Mouse (Mus musculus) kidney, postnatal 10 days (tissue): ENCODE results near the gene Zfp981.
"Not testable (repeated sequence)": the region's sequence is repeated elsewhere in the genome, so short reads cannot be mapped to it uniquely, and the experiment has no call there.

ENCODE experiments used
- DNase-seq: peaks from one replicate; pipeline ENCODE4 v3.0.0; 2021; ENCODE audit warnings: mixed read lengths

Zfp981 gene

DNA sequence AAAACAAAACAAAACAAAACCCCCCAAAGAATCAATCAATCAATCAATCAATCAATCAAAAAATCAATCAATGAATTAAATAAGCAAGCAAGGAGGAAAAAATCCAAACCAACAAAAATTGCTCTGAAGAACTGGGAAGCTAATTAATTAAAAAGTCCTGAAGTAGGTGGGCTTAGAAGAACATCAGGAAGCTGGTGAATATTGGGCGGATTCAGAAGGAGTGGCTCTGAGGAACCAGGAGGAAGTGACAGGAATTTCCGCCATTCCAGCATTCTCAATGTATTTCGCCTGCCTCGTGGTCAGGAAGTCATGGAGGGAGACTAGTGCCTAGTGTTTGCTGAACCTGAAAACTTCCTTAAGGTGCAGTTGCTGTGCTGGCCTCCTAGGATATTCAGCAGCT lies at the start of gene Zfp981:
Gene Zfp981 (plus strand): TSS at position 301 of the 400 bp plus-strand sequence.
- DNase-seq = not testable (repeated sequence)

DNA sequence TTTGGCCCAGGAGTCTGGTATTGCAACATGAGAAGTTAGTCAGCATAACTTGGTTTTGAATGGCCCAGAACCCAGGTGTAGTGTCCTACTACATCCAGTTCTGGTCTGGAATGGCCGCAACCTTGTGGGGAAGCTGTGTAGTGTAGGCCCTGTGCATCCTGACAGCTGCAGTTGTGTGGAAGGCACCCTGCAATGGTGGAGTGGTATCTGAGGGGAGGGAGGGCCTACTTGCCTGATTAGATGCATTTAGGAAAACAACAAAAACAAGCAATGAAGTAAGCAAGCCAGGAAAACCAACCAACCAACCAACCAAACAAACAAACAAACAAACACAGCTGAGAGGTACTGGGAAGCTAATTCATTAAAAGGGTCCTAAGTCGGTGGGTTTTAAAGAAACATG lies 49.3 kb upstream of the Zfp981 start:
- not testable (repeated sequence) for DNase-seq

DNA sequence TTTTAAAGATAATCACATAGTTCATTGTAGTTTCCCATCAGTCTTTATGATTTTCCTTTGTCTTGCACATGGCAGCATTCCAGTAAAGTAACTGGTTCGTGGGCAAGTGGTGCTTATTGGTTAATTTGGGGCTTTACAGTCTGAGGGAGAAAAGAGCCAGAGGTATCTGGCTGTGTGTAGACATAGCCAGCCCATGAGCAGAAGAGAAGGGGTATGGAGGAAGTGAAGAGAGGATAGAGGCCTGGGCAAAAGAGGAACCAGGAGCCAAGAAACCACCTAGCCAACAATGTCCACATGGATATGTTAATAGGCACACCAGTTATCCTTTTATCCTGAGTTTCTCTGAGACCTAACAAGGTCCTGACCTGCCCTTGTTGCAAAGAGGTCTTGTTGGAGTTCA lies 47.7 kb upstream of the Zfp981 start:
- DNase-seq = not testable (repeated sequence)

DNA sequence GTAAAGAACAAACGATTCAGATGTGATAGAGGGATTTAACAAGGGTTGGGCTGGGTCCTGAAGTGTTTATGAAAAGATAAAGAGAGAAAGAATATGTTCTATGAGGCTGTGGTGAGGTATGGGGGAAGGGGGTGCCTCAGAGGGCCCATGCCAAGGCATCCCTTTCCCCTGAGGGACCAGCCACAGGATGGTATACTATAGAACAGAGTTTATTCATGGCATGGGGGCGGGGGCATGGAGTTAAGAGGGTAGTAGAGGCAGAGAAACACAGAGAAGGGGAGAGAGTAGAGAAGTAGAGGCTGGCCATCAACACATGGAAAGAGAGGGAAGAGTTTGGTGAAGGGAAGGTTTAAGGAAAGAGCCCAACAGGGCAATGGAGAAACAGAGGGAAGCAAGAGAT lies 46.9 kb upstream of the Zfp981 start:
- no peak for DNase-seq

DNA sequence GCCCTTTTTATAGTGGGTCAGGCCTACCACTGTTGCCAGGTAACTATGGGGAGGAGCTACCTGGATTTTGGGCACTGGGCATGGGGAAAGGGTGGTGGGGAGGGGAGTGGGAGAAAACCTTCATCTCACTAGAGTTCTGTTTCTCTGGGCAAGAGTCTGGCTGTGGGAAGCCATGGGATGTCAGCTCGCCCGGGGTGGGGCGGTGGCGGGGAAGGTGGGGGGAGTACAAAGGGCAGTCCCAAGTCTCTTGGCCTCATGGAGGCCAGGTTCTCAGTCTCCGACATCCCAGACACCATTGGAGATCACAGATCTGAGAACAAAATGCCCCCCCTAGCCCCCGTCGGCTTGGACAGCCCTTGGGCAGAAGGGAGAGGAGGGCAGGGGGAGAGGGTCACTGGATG lies 46.5 kb upstream of the Zfp981 start:
- peak; percentile 24 for DNase-seq

DNA sequence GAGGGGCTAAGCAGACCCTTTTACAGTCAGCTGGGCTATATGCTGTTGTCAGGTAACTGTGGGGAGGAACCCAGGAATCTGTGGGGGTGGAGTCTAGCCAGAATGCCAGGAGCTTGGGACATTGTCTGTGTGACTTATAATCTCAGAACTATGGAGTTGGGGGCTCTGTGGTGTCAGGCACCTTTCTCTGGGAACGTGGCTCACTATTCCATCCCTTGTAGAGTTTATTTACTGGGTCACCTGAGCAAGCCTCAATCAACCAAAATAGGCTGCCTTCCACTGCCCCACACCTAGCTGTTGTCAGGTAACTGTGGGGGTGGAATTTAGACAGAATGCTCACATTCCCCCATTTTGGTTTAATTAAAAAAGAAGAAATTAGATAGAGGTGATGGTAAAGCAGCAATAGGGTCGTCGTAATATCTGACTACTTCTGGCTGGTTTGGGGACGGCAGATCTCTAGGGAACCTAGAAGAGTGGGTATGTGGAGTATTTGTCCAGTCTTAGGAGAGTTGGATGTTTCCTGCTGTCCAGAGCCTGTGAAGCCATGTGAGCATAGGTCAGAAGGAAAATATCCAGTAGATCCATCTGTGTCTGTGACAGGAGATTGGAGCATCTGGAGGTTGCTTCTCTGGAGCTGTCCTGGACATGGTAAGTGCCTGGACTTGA lies 45.6 kb upstream of the Zfp981 start:
- DNase-seq = no peak

DNA sequence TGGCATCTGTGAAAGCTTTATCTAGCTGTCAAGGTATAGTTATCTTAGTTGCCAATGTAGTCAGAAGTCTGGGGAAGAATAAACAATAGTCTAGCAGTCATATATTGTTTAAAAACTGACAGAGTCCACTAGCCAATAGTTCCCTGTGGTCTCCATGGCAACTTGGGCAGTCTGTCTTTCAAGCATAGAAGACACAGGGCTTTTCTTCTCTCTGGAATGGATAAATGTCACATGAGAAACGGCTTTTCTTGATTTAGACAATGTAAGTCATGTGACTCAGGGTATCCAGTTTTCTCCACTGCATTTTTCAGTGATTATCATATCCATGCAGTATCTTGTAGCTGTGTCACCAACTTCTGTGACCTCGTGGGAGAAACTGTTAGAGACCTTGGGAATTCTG lies 44.7 kb upstream of the Zfp981 start:
- DNase-seq = no peak

DNA sequence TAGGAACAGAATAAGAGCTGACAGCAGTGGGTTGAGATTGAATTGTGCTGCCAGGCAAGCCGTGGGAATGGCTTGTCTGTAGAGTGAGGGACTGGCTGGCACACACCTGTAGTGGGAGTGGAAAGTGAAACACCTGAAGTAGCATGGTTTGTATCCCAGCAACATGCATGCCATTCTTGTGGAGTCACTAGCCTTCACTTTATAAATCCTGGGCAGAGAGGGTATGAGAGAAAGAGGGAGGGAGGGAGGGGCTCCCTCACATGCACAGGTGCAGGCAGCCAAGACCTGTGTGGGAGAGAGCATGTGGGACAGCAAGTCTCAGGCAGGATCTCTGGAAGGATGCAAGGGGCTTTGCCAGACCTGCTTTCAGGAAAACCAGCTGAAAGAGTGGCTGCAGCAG lies 44.1 kb upstream of the Zfp981 start:
- DNase-seq = no peak

DNA sequence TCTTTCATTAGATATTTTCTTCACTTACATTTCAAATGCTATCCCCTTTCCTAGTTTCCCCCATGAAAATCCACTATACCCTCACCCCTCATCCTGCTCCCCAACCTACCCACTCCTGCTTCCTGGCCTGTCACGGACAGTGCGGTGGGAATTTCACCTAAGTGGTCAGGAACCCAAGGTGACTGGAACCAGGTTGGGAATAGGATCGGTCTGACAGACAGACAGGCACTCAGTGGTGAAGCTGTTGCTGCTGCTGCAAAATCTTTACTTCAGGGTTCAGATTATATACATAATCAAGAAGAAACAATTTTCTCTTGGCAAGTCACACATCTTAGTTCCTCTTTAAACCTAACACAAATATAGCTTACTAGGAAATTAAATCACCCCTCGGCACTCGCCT lies 42.0 kb upstream of the Zfp981 start:
- not testable (repeated sequence) for DNase-seq

DNA sequence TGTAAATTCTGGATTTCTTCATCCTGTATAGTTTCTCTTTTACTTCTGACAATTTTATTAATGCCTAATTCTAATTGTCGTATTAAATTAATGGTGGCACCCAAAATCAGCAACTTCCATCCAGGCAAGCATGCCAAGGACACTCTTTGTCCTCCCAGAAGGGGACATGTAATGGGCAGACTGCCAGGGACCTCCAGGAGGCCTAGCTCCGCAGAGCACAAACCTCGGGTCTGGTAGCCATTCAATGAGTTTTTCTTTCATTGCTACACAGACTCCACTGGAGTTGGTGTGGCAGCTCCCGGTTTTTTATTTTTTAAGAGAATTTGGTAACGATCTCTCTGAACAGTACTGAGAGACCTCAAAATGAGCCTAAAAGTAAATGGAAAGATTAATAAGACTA lies 41.1 kb upstream of the Zfp981 start:
- DNase-seq = not testable (repeated sequence)

DNA sequence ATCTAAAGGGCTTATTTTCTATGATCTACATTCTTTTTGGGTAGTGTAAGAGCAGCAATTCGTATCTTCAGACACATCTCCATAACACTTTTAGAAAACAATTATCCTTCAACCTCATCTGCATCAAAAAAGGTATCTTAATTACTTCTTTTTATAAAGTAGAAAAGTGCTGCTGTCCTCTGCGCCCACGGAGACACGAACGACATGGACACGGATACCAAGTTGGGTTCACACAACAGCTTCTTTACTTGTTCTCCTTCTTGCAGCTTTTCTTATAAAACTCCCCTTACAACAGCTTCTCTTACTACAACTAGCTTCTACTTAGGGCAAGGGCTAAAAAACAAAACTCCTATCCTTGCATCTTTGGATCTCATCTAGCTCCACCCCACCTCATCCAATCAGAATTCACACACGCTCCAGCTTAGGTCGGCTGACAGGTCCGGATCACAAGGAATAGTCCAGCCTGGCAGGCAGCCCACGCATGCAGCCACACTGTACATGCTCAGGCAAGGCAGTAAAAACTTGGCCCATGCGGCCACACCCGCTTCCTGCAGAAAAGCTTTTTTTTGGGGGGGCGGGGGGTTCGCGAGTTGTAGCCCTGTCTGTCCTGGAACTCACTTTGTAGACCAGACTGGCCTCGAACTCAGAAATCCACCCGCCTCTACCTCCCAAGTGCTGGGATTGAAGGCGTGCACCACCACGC lies 38.0 kb upstream of the Zfp981 start:
- DNase-seq = not testable (repeated sequence)

DNA sequence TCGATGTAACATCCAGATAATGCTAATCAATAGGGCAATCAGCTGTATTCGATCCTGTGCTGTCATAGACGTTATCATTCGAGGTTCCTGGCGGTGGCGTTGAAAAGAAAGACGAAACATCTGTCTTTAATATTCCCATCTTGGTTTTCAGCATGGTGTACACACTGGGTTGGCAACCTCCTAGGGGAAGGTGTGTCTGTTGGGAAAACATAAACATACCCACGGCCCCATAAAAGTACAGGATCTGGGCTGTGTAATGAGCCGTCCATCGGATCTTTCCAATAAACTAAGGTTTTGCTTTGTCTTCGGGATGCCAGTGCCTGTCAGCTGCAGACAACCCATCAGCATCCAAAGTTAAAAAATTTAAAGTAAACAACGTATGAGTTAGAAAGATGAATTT lies 31.8 kb upstream of the Zfp981 start:
- not testable (repeated sequence) for DNase-seq

DNA sequence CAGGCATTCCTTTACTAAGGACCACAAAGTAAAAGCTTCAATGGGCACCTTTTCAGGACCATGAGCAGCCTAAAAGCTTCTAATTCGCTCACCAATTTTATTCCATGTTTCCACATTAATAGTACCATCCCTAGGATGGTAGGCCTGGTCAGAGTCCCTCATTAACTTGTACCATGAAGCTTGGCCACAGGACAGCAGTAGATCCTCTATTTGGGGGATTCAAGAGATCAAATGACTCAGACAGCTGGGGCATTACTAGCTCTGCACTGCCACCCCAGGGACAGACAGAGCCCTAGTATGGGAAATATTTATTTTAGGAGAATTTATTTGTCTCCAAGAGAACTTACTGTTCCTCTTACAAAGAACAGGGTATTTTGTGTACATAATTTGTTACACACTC lies 27.6 kb upstream of the Zfp981 start:
- DNase-seq = not testable (repeated sequence)

DNA sequence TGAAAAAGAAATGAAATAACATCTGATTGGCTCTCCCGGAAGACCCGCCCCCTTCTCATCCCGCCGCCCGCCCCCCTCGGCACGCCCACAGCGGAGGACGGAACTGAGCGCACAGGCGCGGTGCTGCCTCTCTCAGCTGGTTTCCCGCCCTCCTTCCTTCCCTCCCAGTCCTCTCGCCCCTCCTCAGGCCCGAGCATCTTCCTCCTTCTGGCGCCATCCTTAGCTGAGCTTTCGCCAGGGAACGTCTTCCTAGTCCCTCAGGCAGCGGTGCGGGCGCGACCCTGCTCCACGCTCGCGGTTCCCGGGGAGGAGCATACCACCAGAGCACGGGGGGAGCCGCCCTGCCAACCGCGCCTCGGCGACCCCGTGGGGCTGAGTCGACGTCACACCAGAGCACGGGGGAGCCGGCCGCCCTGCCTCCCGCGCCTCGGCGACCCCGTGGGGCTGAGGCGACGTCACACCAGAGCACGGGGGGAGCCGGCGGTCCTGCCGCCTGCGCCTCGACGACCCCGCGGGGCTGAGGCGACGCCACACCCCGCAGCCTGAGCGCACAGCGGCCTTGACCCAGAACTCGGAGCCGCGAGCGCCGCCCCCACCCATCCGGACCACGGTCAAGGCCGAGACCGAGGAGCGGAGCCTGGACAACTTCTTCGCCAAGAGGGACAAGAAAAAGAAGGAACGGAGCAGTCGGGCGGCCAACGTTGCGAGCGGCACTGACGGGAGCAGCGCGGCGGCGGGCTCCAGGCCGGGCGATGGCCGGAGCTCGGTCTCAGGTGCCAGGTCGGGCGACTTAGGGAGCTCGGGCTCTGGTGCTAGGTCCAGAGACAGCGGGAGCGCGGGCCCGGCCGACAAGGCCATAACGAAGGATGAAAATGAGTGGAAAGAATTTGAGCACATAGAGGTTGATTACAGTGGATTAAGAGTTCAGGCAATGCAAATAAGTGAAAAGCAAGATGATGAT lies 26.8 kb upstream of the Zfp981 start:
- DNase-seq = not testable (repeated sequence)

DNA sequence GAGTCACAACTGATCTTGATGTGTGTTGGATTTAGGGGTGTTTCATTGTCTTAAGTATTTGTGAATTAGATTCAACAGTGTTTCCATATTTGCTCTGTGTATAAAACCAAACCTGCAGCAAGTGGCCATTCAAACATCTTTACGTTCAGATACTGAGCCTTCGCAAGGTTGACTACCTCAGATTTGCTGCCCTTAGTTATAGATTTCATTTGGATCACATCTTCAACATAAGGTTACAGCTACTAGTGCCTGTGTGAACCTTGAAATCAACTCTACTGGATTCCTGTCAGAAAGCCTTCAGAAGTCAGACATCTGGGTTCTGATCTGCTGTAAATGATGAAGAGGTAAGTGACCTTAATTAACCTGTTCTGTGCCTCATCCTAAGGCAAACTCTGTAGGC lies 25.6 kb upstream of the Zfp981 start:
- DNase-seq = not testable (repeated sequence)

DNA sequence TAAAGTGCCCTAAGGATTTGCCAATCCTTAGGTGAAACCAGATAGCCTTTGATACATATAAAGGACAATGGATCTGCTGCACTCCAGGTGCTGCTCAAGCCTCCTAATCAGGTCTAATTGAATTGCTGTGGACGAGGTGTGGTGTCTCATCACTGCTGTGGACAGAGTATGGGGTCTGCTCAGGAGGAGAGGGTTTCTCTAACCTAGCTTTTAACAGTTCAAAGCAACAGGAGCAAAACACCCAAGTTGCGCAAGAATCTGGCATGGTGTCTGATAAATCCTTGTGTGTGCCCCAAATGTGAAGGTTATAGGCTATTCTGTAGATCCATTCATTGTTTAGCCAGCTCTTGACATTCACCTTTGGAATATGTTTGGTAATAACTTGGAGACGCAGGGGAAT lies 24.9 kb upstream of the Zfp981 start:
- not testable (repeated sequence) for DNase-seq

DNA sequence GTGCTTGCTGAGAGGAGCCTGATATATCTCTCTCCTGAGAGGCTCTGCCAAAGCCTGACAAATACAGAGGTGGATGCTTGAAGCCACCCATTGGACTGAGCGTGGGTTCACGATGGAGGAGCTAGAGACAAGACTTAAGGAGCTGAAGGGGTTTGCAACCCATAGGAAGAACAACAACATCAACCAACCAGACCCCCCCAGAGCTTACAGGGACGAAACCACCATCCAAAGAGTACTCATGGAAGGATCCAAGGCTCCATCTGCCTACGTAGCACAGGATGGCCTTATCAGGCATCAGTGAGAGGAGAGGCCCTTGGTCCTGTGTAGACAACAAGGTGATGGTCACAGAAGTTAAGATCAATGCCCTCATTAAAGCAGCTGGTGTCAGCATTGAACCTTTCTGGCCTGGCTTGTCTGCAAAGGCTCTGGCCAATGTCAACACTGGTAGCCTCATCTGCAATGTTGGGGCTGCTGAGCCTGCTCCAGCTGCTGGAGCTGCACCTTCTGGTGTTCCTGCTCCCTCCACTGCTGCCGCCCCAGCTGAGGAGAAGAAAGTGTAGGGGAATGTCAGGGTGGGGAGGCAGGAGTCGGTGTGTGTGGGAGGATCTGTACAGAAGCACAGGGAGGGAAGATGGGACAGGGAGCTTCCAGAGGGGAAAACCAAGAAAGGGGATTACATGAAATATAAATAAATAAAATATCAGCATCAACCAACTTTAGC lies 21.3 kb upstream of the Zfp981 start:
- DNase-seq = not testable (repeated sequence)

DNA sequence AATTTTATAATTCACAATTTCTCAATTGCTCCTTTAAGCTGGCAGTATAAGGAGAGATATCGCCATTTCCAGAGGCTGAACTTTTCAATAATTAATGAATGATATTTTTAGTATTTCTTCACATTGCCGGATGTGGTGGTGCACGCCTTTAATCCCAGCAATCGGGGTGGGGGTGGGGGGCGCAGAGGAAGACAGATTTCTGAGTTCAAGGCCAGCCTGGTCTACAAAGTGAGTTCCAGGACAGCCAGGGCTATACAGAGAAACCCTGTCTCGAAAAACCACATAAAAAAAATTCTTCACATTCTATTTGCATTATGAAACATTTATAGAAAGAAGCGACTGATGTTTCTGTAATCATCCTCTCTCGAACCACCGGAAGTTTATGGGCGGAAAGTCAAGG lies 19.3 kb upstream of the Zfp981 start:
- not testable (repeated sequence) for DNase-seq

DNA sequence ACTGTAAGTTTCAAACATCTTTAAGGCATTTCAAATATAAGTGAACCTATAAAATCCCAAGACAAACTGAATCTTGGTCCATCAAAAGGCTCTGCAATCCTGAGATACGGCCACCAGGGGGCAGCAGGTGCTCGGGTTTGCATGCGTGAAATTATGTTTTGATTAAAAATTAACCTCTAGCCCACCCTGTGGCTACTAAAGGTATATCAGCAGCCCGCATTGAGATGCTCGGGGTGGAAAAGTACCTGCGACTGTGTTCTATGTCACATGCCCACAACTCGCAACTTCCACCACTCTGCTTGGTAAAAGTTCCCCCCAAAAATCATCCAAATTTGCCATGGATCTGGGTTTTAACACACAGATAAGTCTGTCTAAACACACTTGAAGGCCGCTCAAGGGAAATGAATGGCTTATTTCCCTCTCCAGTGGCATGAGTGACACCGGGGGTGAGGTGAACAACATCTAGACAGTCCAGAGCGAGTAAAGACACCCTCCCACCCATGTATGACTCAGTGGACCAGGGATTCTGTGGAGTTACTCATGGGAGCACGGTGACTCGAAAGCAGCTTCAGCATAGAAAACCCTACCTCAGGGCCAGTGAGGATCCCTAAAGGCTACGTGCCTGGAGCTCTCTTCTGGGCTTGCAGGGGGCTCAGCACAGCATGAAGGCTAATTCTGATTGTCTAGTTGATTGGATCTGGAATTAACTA lies 18.1 kb upstream of the Zfp981 start:
- DNase-seq = not testable (repeated sequence)

DNA sequence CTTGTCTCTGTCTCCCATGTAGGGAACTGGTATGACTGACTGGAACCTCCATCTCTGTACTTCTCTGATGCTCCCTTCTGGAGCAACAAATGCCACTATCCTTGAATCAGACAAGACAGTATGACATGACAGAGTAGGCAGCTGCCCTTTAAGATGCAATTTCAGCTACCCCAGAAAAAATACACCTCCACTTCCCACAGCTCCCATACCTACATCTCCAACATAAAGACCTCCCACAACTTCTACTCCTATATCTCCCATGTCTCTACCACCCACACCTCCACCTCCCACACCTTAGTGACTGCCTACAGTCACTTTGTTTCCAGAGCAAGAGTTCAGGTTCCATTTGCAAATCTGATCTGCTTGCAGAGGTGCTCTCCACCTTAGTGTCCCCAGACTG lies 17.2 kb upstream of the Zfp981 start:
- DNase-seq = not testable (repeated sequence)

DNA sequence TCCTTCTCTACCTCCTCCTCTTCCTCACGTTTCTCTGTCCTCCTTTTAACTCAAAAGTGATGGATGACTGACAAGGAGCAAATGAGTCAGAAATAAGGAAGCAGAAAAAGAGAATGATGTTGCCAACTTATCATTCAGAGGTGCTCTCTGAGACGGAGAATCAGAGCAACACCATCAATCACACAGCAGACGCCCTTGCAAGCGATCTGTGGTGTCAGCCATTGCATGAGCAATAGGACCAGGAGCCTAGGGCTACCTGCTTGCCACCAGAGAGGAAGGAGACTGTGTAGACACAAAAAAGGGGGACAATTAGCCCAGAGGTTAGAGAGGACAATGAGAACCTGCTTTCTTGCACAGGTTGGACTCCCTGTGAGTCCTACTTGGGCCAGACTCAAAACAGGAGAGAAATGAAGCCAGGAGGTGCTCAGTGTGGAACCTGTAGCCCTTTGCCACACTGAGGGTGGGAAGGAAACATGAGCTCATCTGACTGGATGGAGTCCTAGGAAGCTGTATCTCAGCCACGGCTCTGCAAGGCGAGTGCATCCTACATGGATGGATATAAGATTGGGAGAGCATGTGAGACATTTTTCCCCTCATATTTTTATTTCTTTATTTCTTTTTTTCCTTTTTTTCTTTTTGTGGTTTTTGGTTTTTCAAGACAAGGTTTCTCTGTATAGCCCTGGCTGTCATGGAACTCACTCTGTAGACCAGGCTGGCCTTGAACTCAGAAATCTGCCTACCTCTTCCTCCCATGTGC lies 16.5 kb upstream of the Zfp981 start:
- DNase-seq = not testable (repeated sequence)
